Comparison of ENCODE assay signal across 8 mouse cellular contexts in genomic region chr3:31095491-31096154, GRCm38 (mm10). TPM values are rescaled to one million over a fixed set of nuclear protein-coding genes. Genes with fewer than 3 reads are reported as not detected.
A peak's percentile ranks its signal among the peaks of the same experiment; 100 is the strongest.
DNase-seq lines count a peak whose midpoint lies in the region; ATAC-seq lines count a peak whose summit lies in the region.

No protein-coding gene starts in this region.

- H3K36me3 ChIP-seq in midbrain, embryonic 16.5 days (ENCODE audit: control insufficient read depth, insufficient read depth, low read length), result 0 out of 2 replicates have a peak, but pooled peaks cover 2% of the 10 kb centered on the region
- H3K36me3 ChIP-seq in splenic B cell, adult 2 months (ENCODE audit: control insufficient read depth, insufficient read depth, low read length, poor library complexity, severe bottlenecking), result peaks cover 3% of the 10 kb centered on the region; the same call in 1 of the 2 replicates

- peak; percentile 43 for ATAC-seq in midbrain, embryonic 16.5 days

- DNase-seq in layer of hippocampus, adult 11-12 months (ENCODE audit: low spot score), result peak; percentile 64
- DNase-seq in layer of hippocampus, adult 9-10 months (ENCODE audit: low spot score), result no peak
- DNase-seq in embryo, embryonic 9.5 days (ENCODE audit: extremely low spot score), result peak; percentile 59
- DNase-seq in heart, adult 9 months (ENCODE audit: low spot score in 2 of 2), result peak; percentile 45 to 66
- peak; percentile 57 for DNase-seq in kidney, adult 8-10 months
- peak; percentile 32 for DNase-seq in liver
- peak; percentile 77 for DNase-seq in splenic B cell, adult 2 months (ENCODE audit: low read depth, low spot score)

- H3K9ac ChIP-seq in midbrain, embryonic 16.5 days (ENCODE audit: low read depth, low read length), result peak overlapping the region; percentile 96

- peak overlapping the region; percentile 99 for H3K27ac ChIP-seq in midbrain, embryonic 16.5 days (ENCODE audit: low read length)

- H3K4me1 ChIP-seq in midbrain, embryonic 16.5 days (ENCODE audit: control insufficient read depth, insufficient read depth, low read length), result peaks cover 43% of the 10 kb centered on the region

- peak overlapping the region; percentile 99 for H3K4me3 ChIP-seq in midbrain, embryonic 16.5 days (ENCODE audit: low read depth, low read length)

- H3K4me2 ChIP-seq in midbrain, embryonic 16.5 days (ENCODE audit: low read length), result peak overlapping the region; percentile 70

- no peaks in the 10 kb centered on the region for H3K9me3 ChIP-seq in midbrain, embryonic 16.5 days (replicated peaks; ENCODE audit: control insufficient read depth, low read length, poor library complexity, severe bottlenecking)

- H3K27me3 ChIP-seq in midbrain, embryonic 16.5 days (ENCODE audit: control insufficient read depth, insufficient read depth, low read depth, low read length), result no peaks in the 10 kb centered on the region
- H3K27me3 ChIP-seq in splenic B cell, adult 2 months (ENCODE audit: control insufficient read depth, insufficient read depth, low read length, poor library complexity, severe bottlenecking), result no peaks in the 10 kb centered on the region

- WGBS in midbrain, embryonic 16.5 days, result 0% methylated on average over 25 of the region's 33 CpGs

RNA-seq across cellular contexts. Expression of gene Skil, which starts 0.8 kb away (rescaled TPM):
- 29.9 and 32.4 TPM in 2 replicates for polyA plus RNA-seq in midbrain, embryonic 16.5 days (2015; fragmentation: Nextera tagmentation; extraction: Ambion mirVana)

RNA-seq across cellular contexts. Expression of gene Cldn11, which starts 54.1 kb away (rescaled TPM):
- 37.3 and 41.4 TPM in 2 replicates for polyA plus RNA-seq in midbrain, embryonic 16.5 days (2015; fragmentation: Nextera tagmentation; extraction: Ambion mirVana)
